Mouse (Mus musculus): Measurements from ENCODE around the gene Tmem251. TPM values are rescaled to one million over a fixed set of nuclear protein-coding genes. Genes with fewer than 3 reads are reported as not detected.
A peak's percentile ranks its signal among the peaks of the same experiment; 100 is the strongest.

Gene Tmem251
- polyA plus RNA-seq, 1 experiment from 2014 or later, result 10.9 TPM

DNA sequence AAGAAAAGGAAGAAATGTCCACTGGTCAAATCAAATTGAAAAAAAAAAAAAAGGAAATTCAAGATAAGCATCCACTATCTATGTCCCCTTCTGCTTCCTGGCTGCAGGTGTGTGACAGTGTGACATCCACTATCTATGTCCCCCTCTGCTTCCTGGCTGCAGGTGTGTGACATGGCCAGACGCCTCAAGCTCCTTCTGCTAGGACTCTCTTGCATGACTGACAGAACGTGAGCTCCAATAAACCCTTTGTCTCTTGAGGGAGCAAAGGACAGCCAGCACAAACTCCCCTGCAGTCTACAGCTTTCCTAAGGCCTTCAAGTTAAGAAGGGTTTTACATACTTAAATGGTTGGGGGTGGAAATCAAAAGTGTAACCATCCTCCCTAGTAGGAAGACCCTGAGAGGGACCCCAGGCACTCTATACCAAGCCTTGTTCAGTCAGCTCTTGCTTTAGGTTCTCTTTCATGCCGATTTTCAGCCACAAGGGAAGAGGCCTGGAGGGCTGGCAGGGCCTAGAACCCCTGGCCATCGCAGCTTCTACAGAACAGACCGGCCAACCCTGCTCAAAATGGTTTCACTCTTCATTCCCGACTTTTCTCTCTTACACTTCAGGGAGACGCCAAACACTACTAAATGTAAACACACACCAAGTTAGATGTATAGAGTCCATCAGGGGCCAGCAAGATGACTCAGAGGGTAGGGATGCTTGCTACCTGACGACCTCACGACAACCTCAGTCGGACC, 28.7 kb upstream of the Tmem251 start:
- H3K27ac ChIP-seq (replicated peaks), result no peak overlapping the region

DNA sequence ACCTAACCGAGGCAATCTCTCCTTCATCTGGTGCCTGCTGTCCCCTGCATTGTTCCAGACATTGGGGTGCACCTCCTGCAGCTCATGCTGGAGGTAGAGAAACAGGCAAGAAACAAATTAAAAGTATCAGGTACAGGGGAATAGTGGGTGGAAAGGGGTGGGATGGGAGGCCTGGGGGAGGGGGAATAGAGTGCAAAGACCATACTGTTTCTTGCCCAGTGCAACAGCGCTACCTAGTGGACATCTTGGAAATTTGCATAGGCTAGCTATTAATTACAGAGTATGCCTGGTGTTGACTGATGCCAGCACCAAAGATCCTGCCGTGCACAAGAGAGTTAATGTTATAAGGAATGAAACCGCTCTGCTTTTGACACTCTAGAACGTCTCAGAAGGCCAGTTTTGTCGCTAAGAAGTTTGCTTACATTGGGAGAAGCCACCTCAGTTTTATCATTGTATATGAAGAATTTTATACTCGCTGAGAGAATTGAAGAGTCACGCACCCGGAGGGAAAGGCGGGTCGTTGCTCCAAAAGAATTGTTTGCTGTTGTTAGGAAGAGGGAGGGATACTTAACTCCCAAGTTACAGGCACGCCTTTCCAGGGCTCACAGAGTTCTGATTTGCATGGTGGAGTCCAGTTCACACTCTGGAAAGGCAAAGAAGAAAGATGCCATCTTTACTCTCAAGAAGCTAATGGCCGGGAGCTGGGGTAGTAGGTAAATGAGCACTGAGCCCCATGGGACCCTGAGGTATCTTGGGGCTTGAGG, 23.8 kb upstream of the Tmem251 start:
- peak; percentile 54 for DNase-seq (ENCODE audit: low spot score)
- H3K27ac ChIP-seq (replicated peaks), result no peak overlapping the region
- TF ChIP-seq EP300 (optimal IDR thresholded peaks at IDR 0.05), result no peak
- peak; percentile 92 for TF ChIP-seq CTCF (IDR thresholded peaks at IDR 0.05; ENCODE audit: low read depth)
- WGBS, result 18% methylated on average over 13 of the region's 13 CpGs
- H3K9ac ChIP-seq (ENCODE audit: low read length), result no peak overlapping the region
- H3K4me3 ChIP-seq (ENCODE audit: low read depth, low read length), result no peak overlapping the region
- no peaks in the 10 kb centered on the region for H3K9me3 ChIP-seq (ENCODE audit: control insufficient read depth, low read length)
- no peaks in the 10 kb centered on the region for H3K36me3 ChIP-seq (ENCODE audit: control insufficient read depth, insufficient read depth, low read length)
- H3K27me3 ChIP-seq (ENCODE audit: control insufficient read depth, insufficient read depth, low read length), result no peaks in the 10 kb centered on the region
- peak; percentile 60; the same call in 1 of the 2 replicates for ATAC-seq (ENCODE audit: low FRiP score, low TSS enrichment)
- no peaks in the 10 kb centered on the region for H3K4me1 ChIP-seq (replicated peaks; ENCODE audit: control insufficient read depth, insufficient read depth)
- H3K4me2 ChIP-seq (replicated peaks; ENCODE audit: low read depth), result peak overlapping the region; percentile 34; the same call in 1 of the 2 replicates

More for the DNA sequence above, 28.7 kb upstream of the Tmem251 start:
- Histone ChIP-seq H3K4me2 (replicated peaks; ENCODE audit: low read depth) (no peak overlapping the region), H3K36me3 (ENCODE audit: control insufficient read depth, insufficient read depth, low read length) (no peaks in the 10 kb centered on the region), H3K9ac (ENCODE audit: low read length) (no peak overlapping the region), H3K9me3 (ENCODE audit: control insufficient read depth, low read length) (no peaks in the 10 kb centered on the region), H3K4me3 (ENCODE audit: low read depth, low read length) (no peak overlapping the region), H3K4me1 (replicated peaks; ENCODE audit: control insufficient read depth, insufficient read depth) (no peaks in the 10 kb centered on the region), H3K27me3 (ENCODE audit: control insufficient read depth, insufficient read depth, low read length) (no peaks in the 10 kb centered on the region)
- TF ChIP-seq CTCF (IDR thresholded peaks at IDR 0.05; ENCODE audit: low read depth), result no peak
- TF ChIP-seq EP300 (optimal IDR thresholded peaks at IDR 0.05), result no peak
- WGBS, result 80% methylated on average over 10 of the region's 10 CpGs
- DNase-seq (ENCODE audit: low spot score) (no peak), ATAC-seq (ENCODE audit: low FRiP score, low TSS enrichment) (no peak)

DNA sequence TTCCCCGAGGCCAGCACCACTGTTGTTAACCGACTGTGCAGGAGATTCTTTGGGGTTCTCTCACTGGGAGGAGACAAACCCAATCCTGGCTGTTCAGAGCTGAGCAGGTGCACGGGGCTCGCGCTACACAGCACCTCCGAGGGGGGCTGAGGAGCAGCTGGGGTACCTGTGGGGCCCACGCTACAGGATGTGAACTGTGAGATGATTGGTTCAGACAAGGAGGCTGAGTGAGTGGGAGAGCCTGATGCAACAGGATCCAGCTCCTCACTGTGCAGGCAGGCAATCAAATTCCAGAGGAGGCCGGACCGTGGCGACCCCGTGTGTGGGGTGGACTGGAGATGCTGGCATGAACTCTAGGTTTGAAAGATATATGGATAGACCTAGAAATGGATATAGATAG, 21.1 kb upstream of the Tmem251 start:
- 68% methylated on average over 11 of the region's 11 CpGs for WGBS
- no peaks in the 10 kb centered on the region for H3K27me3 ChIP-seq (ENCODE audit: control insufficient read depth, insufficient read depth, low read length)
- no peaks in the 10 kb centered on the region for H3K9me3 ChIP-seq (ENCODE audit: control insufficient read depth, low read length)
- TF ChIP-seq CTCF (IDR thresholded peaks at IDR 0.05; ENCODE audit: low read depth) (no peak), EP300 (optimal IDR thresholded peaks at IDR 0.05) (no peak)
- H3K9ac ChIP-seq (ENCODE audit: low read length), result no peak overlapping the region
- no peak overlapping the region for H3K4me3 ChIP-seq (ENCODE audit: low read depth, low read length)
- no peak for DNase-seq (ENCODE audit: low spot score)
- no peaks in the 10 kb centered on the region for H3K36me3 ChIP-seq (ENCODE audit: control insufficient read depth, insufficient read depth, low read length)
- no peak overlapping the region for H3K4me2 ChIP-seq (replicated peaks; ENCODE audit: low read depth)
- no peak for ATAC-seq (ENCODE audit: low FRiP score, low TSS enrichment)
- no peak overlapping the region for H3K27ac ChIP-seq (replicated peaks)
- H3K4me1 ChIP-seq (replicated peaks; ENCODE audit: control insufficient read depth, insufficient read depth), result no peaks in the 10 kb centered on the region

DNA sequence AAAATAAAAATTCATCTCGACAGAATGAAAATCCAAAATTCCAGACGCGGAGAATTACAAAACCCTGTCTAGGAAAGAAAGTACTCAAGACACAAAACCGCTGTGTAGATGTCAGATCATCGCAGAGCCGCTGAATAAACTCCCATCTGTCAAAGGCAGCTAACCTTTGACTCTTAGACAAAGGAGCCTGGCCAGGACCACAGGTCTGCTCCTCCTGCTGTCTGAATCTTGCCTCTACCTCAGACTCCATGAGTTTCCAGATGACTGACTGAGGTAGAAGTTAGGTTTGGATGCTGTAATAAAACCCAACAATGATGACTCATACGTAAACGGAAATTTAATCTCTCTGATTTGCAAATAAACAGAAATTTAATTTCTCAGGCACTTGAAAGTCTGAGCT, 20.6 kb upstream of the Tmem251 start:
- WGBS, result 58% methylated on average over 8 of the region's 8 CpGs
- TF ChIP-seq CTCF (IDR thresholded peaks at IDR 0.05; ENCODE audit: low read depth) (no peak), EP300 (optimal IDR thresholded peaks at IDR 0.05) (no peak)
- Histone ChIP-seq H3K4me1 (replicated peaks; ENCODE audit: control insufficient read depth, insufficient read depth) (no peaks in the 10 kb centered on the region), H3K36me3 (ENCODE audit: control insufficient read depth, insufficient read depth, low read length) (no peaks in the 10 kb centered on the region), H3K4me3 (ENCODE audit: low read depth, low read length) (no peak overlapping the region), H3K4me2 (replicated peaks; ENCODE audit: low read depth) (no peak overlapping the region), H3K9ac (ENCODE audit: low read length) (no peak overlapping the region), H3K27me3 (ENCODE audit: control insufficient read depth, insufficient read depth, low read length) (no peaks in the 10 kb centered on the region), H3K9me3 (ENCODE audit: control insufficient read depth, low read length) (no peaks in the 10 kb centered on the region), H3K27ac (replicated peaks) (no peak overlapping the region)
- no peak for ATAC-seq (ENCODE audit: low FRiP score, low TSS enrichment)
- no peak for DNase-seq (ENCODE audit: low spot score)

DNA sequence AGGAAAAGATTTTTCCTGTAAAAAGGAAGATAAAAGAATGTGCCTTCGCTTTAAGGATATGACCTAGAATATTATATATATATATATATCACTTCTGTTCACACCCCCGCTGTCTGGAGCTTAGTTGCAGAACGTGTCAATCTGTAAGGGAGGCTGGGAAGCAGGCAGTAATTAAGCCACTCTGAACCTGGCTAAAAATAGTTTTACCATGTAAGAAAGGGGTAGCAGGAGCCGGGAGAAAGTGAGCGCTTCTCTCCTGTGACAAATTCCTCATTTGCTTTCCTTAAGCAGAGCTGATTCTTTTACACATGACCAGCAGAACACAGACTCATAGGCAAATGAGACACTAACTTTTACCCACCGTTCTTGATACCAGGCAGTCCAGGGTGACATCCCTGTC, 19.7 kb upstream of the Tmem251 start:
- Histone ChIP-seq H3K4me2 (replicated peaks; ENCODE audit: low read depth) (no peak overlapping the region), H3K4me1 (replicated peaks; ENCODE audit: control insufficient read depth, insufficient read depth) (no peaks in the 10 kb centered on the region), H3K27ac (replicated peaks) (no peak overlapping the region), H3K9ac (ENCODE audit: low read length) (no peak overlapping the region), H3K4me3 (ENCODE audit: low read depth, low read length) (no peak overlapping the region), H3K9me3 (ENCODE audit: control insufficient read depth, low read length) (no peaks in the 10 kb centered on the region), H3K36me3 (ENCODE audit: control insufficient read depth, insufficient read depth, low read length) (no peaks in the 10 kb centered on the region), H3K27me3 (ENCODE audit: control insufficient read depth, insufficient read depth, low read length) (no peaks in the 10 kb centered on the region)
- no peak for DNase-seq (ENCODE audit: low spot score)
- TF ChIP-seq CTCF (IDR thresholded peaks at IDR 0.05; ENCODE audit: low read depth) (no peak), EP300 (optimal IDR thresholded peaks at IDR 0.05) (no peak)
- ATAC-seq (ENCODE audit: low FRiP score, low TSS enrichment), result no peak
- WGBS, result 65% methylated on average over 6 of the region's 6 CpGs

DNA sequence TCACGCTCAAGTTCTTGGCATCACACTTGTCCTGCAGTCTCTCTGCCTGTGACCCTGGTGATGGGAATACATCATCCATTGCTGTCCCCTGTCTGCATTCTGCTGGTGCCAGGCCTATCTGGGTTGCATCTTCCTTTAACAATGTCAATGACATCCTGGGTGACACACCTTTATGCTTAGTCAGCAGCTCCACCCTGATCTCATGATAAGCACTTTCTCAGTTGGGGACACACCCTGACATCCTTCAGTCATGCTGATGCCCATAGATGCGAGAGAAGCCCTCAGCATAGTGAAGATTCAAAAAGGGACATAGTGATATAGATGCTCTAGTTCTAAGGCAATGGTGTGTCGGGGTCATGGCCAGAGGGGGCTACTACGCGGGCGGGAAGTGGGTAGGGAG, 18.4 kb upstream of the Tmem251 start:
- ATAC-seq (ENCODE audit: low FRiP score, low TSS enrichment), result no peak
- no peak for TF ChIP-seq EP300 (optimal IDR thresholded peaks at IDR 0.05)

More for the DNA sequence above, 18.4 kb upstream of the Tmem251 start:
- Histone ChIP-seq H3K4me2 (replicated peaks; ENCODE audit: low read depth) (no peak overlapping the region), H3K36me3 (ENCODE audit: control insufficient read depth, insufficient read depth, low read length) (no peaks in the 10 kb centered on the region), H3K9me3 (ENCODE audit: control insufficient read depth, low read length) (no peaks in the 10 kb centered on the region), H3K27ac (replicated peaks) (no peak overlapping the region), H3K4me1 (replicated peaks; ENCODE audit: control insufficient read depth, insufficient read depth) (no peaks in the 10 kb centered on the region), H3K4me3 (ENCODE audit: low read depth, low read length) (no peak overlapping the region), H3K9ac (ENCODE audit: low read length) (no peak overlapping the region), H3K27me3 (ENCODE audit: control insufficient read depth, insufficient read depth, low read length) (no peaks in the 10 kb centered on the region)
- no peak for DNase-seq (ENCODE audit: low spot score)
- WGBS, result 87% methylated on average over 6 of the region's 6 CpGs
